Mouse (Mus musculus): ENCODE measurements at regions not wholly inside any gene's neighbourhood (a gene's known extent, or its start where the extent isn't known, plus 50 kb on each side); places are given as distances from the start of the nearest gene placed in this dataset.

- TF ChIP-seq CTCF (IDR thresholded peaks at IDR 0.05; ENCODE audit: extremely low read depth, insufficient read depth, low read length) (no peak), POLR2A (IDR thresholded peaks at IDR 0.05; ENCODE audit: extremely low read depth, insufficient read depth, low read length) (no peak)
These were observed 78.5 kb upstream of the Foxb1 start for GRCm38 (mm10) chr9:69839198-69839597.

All from cortical plate, adult 2 months (tissue).